Mouse (Mus musculus) A20 (cell line): ENCODE data around the gene Hsd3b1.
"Not testable (repeated sequence)": the region's sequence is repeated elsewhere in the genome, so short reads cannot be mapped to it uniquely, and the experiment has no call there.

Experiments
- DNase-seq: peaks from one replicate; pipeline ENCODE4 v3.0.0-alpha.2; 2011; ENCODE audit warnings: low read depth, low spot score

Gene Hsd3b1

DNA sequence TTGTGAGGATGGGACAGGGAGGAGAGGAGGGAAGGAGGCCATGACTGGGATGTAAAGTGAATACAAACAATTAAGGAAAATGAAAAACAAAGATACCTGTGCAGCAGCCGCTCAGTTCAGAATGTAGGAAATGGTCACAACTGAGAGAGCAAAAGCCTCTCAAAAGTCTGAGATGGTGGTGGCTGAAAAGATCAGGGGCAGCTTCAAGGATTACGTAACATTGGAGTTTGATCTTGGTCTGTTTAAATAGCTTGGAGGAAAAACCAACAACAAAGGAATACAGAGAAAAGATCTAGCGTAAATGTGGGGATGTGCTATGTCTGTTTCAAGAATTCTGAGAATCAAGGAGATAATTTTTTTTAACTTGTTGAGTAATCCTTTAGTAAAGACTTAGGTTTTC is at the start of gene Hsd3b1:
Hsd3b1 (minus strand) TSS at position 219 of the 400 bp plus-strand sequence.
- no peak for DNase-seq

- no peak for DNase-seq
These were observed 38.0 kb upstream of the Hsd3b1 start for GRCm38 (mm10) chr3:98897606-98898005.

DNA sequence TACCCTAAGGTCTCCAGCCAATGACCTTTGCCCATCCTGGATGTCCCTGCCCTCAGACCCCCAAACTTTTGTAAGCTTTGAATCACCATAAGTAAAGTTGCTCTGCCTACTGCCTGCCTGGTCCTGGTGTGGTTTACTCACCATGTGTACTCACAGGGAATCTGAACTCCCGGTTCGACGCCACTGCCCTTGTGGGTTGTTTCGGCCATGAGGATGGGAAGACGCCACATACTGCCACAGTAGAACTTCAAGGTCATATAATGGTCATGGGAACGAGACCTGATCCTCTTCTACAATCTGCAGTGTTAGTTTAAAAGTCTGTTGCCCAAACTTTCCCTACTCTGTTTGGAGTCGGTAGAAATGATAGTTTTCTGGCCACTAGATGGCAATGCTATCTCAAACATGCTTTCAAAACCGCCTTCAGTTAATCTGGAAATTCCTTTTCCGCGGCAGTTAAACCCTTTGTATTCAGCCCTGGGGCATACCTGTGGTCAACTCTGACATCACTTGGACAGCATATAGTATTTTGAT is 35.5 kb upstream of the Hsd3b1 start:
- DNase-seq, result peak; percentile 1

DNA sequence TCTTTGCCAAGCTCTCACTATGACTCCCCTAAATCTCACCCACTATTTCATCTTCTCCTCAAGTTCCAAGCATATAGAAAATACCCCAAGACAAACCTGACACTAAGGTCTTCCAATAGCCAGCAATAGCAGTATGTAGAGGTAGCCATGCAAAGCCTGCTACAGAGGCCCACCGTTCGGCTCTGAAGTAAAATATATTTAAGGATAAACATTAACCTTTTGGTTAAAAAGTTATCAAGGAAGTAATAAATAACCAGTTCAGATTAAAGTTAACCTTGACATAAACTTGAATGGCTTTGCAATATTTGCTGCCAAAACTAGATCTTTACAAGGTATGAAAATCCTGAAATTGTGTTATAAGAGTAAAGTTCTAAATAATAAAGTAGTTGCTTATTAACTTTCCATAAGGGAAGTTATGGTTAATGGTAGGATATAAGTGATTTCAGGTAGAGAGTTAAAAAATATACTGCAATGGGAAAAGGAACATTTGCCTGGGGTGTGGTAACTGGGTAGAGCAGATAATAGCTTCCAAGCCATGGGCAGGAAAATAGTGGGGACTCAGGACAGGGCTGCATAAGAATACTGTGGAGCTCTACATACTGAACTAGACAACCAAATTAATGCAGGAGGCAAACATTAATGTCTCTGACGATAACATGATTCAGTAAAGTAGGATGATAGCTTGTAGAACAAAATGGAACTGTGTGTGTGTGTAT is 33.6 kb upstream of the Hsd3b1 start, which contains the start of gene Hao2:
Hao2 (minus strand) TSS at position 183 of the 716 bp plus-strand sequence.
- no peak for DNase-seq

- DNase-seq, result no peak
These were observed 30.8 kb upstream of the Hsd3b1 start for GRCm38 (mm10) chr3:98890430-98890829.

DNA sequence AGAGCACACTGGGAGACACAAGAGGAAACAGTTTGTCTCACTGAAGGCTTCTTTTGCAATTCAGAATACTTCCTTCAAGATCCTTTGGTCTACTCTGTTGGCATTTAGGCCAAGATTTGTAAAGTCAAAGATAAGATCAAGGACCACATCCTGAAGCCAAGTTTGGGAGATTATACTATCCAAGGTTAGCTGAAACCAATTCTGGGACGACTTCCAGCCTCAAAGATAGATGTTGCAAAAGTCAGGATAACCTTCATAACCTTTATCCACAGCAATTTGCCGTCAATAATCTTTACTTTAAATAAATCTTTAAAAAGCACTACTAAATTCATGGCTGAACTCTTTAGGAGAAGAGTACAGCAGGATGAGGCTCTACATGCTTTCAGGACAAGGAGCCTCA is 28.6 kb upstream of the Hsd3b1 start:
- no peak for DNase-seq

DNA sequence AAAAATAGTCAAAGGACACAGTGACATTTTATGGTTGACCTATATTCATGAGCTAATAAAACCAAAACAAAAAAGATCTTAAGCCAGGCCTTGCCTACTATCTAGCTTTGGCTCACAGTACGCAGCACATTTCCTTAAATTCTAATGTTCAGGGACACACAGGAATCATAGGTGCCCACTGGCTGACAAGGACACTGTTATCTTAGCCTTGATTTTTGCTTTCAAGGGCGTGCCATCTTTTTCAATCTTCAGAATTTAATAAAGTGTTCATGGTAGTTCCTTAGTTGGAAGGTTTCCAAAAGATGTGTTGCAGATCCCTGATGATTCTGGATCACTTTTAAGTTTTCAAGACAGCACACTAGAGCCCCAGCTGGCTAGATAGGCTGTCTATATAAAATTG is 21.2 kb upstream of the Hsd3b1 start:
- no peak for DNase-seq

DNA sequence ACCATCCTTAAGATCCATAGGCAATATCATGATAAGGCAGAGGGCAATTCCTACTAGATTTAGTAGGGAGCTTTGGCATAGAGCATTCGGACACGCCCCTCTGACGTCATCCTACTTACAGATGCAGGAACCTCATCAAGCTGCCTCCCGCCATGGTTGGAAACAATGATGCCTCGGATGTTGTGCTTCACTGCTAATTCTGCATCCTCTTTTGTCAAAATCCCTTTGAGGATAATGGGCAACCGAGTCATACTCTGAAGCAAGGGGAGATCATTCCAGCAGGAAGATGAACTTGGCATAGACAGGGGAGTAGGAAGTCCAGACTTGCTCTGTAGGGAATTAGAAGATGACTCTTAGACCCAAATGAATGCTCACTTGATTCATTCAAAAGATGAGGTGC is 20.6 kb upstream of the Hsd3b1 start:
- DNase-seq, result no peak

DNA sequence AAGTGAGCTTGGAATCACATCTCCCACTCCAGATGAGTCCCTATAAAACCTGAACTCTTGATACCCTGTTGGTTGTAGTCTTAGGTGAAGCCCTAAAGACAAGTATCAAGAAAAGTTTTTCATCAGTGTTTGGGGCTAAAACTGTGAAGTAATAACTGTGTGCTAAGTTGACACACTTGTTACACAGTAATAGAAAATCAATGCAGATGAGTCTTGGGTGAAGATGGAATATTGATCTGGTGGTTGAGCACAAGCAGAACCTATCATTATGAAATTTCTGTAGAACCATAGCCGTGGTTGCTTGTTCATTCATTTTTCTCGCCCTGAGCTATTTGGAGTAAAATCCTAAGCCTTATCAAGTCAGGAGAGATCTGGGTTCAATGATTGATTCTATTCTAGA is 8.6 kb upstream of the Hsd3b1 start:
- no peak for DNase-seq

- DNase-seq, result no peak
These were observed 3.2 kb upstream of the Hsd3b1 start for GRCm38 (mm10) chr3:98862800-98863199.

DNA sequence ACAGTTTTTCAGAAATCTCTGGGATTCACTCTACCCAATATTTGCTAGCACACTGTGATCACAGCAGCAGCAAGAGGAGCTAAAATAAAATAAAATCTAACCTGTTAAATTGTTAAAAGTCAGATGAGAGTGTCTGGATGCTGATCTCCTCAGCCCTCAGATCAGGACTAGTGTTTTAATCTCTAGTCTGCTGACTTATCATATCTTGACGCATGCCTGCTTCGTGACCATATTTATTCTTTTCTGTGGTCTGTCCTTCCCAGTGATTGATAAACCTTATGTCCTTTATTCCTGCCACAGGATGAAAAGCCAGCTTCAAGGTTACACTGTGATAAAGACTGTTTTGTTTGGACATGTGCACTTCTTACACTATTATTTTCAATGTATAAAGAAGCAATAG is 1.5 kb downstream of the Hsd3b1 start:
- DNase-seq, result no peak

GRCm38 (mm10) chr3:98856892-98857291 is 2.7 kb downstream of the Hsd3b1 start:
- DNase-seq, result no peak

DNA sequence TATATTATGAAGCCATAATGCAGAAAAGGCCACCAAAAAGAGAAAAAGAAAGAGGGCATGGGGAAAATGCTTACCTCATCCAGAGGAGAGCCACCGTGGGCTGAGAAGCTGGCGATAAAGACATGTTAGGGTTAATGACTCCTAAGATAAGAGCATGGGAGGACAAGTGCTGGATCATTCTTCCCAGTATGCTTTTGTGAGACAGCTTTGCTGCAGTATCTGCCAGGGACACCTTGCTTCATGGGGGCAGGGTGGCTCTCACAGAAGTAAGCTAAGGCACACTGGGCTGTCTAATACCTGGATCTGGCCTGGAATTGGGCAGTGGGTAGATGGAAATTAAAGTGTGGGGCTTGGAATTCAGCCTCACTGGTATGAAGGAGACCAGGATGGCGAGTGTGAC is 4.4 kb downstream of the Hsd3b1 start:
- no peak for DNase-seq

GRCm38 (mm10) chr3:98853685-98854084 is 5.9 kb downstream of the Hsd3b1 start:
- DNase-seq, result no peak

DNA sequence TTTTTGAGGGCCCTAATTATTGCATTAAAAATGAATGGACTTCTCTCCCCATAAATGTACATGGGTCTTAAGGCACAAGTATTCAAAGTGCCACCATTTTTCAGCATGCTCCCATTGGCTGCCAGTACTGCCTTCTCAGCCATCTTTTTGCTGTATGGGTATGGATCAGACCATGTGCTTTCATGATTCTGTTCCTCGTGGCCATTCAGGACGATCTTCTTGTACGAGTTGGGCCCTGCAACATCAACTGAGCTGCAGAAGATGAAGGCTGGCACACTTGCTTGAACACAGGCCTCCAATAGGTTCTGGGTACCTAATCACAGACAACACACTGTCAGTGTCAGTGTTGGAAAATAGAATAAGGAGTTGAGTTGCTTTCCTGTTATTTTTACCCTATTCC is 6.5 kb downstream of the Hsd3b1 start:
- no peak for DNase-seq

GRCm38 (mm10) chr3:98852631-98853030 is 7.0 kb downstream of the Hsd3b1 start:
- no peak for DNase-seq

GRCm38 (mm10) chr3:98851853-98852252 is 7.7 kb downstream of the Hsd3b1 start:
- DNase-seq, result no peak

DNA sequence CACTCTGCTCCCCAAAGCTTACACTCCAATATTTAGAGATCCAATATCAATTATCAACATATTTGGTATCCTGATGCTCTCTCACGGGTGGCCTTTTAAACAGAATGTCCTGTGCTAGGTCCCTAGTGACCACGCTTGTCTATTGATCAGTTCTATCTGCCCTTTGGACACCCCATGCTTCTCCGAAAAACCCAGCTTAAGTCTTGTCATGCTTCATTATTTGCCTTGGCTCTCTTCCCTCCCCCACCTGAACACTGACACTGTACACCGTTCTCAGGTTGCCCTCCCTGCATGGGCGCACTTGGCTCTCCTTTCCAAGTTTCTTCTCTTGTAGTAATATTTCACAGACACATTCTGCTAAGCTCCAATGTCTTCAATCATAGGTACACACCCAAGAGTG is 9.3 kb downstream of the Hsd3b1 start:
- no peak for DNase-seq

- DNase-seq, result no peak
These were observed 10.7 kb downstream of the Hsd3b1 start for GRCm38 (mm10) chr3:98848898-98849297.

DNA sequence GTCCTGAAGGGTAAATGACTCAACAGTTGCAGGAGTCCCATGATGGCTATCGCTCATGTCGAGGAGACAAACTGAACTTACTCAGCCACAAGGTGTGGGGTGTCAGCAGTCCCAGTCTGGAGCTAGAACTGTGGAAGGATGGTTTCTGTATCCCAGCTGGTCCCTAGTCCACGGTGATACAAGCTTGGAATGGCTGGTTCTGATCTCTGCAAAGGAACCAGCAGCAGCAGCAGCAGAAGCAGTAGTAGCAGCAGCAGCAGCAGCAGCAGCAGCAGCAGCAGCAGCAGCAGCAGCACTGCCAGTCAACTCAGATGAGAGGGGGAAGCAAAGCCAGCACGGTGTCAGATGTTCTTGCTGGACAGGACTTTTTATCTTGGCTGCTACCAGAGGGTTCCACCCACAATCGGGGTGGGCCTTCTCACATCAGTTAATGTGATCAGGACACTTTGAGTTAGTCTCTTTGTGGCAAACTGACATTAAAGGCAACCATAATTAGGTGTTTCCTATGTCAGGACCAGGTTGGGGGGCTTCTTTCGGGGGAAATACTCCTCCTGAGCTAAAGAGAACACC is 45.4 kb downstream of the Hsd3b1 start, which contains the start of gene Hsd3b6:
Hsd3b6 (minus strand) TSS at position 343 of the 570 bp plus-strand sequence.
- DNase-seq, result no peak

- DNase-seq, result not testable (repeated sequence)
These were observed 46.9 kb downstream of the Hsd3b1 start for GRCm38 (mm10) chr3:98812653-98813052.

- DNase-seq, result not testable (repeated sequence)
These were observed 54.6 kb downstream of the Hsd3b1 start for GRCm38 (mm10) chr3:98805032-98805431.
